Mouse (Mus musculus) cerebellum, postnatal 10 days (tissue): ENCODE data around the gene Cfap46.
A peak's percentile ranks its signal among the peaks of the same experiment; 100 is the strongest.

ENCODE experiments used
- DNase-seq, 2 experiments: peaks; one replicate each; pipeline ENCODE4 v3.0.0; 2021; ENCODE audit warnings: mixed read lengths in 2 of 2

The Cfap46 gene

DNA sequence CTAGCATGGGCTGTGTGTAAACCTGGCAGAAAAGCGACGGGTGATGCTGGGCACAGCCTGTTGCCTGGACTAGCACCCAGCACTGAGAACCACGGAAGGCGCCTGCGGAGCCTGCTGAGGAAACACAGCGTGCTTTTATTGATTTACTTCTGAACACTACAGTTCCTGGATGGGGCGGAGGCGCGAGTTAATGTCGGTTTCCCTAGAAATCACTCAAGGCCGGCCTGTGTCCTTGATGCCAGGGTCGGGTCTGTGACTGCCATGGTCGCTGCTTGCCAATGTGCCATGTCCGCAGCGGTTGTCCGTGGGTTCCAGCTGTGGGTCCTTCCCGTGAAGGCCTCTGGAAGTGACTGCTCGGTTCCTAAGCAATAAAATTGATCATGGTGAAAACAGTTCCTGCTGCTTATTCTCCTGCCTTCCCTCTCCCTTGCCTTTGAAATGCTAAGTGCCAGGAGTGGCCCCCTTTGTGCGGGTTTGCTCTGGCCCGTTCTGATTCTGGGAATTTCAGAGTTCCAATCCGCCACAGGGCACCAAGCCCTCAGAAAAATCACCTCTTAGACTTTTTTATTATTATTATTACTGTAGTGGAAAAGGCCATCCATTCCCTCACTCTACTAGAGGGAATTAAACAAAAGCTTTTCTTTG lies 104.2 kb downstream of the Cfap46 start:
- no peak for DNase-seq

DNA sequence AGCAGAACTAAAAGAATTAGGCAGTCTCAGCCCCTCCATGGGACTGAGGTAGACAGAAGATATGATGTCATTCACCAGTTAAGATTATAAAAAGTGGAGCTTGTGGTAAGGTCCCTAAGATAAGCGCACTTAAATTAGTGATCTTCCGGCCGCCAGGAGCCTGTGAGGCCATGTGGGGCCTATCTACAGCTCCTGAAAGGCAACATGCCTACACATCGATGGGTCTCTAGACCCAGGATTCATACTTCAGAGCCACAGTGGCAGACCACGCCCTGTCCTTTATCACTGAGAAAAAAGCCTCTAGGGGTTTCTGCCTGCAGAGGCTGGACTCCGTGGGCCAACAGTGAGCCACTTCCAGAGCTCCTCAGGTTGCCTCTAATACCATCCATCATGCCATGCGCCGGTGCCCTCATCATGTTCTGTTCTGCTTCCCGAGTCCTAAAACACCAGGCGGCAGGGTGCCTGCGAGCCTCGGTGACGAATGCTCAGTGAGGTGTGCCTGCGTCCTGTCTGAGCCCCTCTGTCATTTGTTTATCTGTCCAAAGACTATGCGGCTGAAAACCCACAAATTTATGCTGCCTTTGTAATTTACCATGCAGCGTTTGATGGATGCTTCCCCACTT lies 107.4 kb downstream of the Cfap46 start:
- DNase-seq, result no peak

GRCm38 (mm10) chr7:139572665-139573064 lies 111.0 kb downstream of the Cfap46 start:
- no peak for DNase-seq

GRCm38 (mm10) chr7:139570788-139571187 lies 112.8 kb downstream of the Cfap46 start:
- DNase-seq, result no peak

DNA sequence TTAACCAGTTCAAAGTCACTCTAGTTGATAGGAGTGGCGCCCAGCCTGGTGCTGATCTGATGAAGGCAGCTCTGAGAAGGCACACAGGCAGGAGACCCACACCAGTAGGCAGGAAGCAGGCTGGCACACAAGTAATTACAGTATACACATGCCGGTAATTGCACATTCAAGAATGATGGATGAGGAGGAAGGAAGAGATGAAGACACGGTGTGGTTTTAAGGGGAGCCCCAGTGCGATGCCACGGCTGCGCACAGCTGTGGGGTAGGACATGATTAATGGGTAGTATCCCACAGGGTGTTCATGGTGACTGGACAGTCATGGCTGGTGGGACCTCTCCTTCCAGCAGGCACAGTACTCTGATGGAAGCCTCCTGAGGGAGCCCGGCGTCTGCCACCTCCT lies 117.1 kb downstream of the Cfap46 start:
- DNase-seq, result no peak

DNA sequence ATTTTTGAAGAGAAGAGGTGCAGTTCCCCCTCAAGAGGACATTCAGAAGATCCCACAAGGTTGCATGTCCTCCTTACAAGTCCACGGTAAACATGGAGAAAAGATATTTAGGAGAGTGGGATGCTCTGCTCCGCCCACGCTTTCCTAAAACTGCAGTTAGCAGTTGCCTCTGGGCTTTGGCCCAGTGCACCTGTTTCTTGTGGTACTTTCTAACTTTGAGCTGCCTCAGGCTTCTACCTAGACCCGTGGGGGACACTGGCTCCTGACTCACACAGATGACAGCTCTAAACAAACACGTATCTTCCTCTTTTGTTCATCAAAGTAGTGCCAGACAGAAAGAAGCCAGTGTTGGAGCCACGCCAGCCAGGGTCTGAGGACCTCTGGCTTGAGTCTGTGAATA lies 117.6 kb downstream of the Cfap46 start:
- DNase-seq, result peak in 1 of 2 experiments; percentile 38

GRCm38 (mm10) chr7:139564161-139564560 lies 119.5 kb downstream of the Cfap46 start:
- no peak for DNase-seq

GRCm38 (mm10) chr7:139563425-139563824 lies 120.2 kb downstream of the Cfap46 start:
- no peak for DNase-seq

- DNase-seq, result no peak
Measured at GRCm38 (mm10) chr7:139559659-139560058, 124.0 kb downstream of the Cfap46 start.

GRCm38 (mm10) chr7:139556746-139557526 lies 126.7 kb downstream of the Cfap46 start:
- no peak for DNase-seq

GRCm38 (mm10) chr7:139556331-139556730 lies 127.3 kb downstream of the Cfap46 start:
- DNase-seq, result no peak

DNA sequence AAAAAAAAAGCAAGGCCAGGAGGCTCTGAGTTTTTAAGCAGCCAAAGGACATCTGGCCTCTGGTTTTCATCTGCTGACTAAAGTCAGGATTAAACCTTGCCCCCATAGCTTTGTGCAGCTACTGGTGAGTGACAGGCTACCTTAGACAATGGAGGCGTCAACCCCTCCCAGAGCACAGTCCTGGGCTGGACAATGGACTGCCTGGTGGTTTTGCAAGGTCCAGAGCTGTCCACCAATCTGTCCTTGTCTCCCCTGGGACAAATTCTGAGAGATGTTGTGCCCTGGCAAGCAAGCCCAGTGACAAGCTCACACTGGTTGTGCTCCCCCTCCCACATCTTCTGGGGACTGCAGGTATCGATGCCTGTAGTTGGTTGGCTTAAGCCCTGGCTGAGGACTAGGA lies 132.1 kb downstream of the Cfap46 start:
- DNase-seq, result no peak
